Mouse (Mus musculus): ENCODE measurements around the gene Tfrc. TPM values are rescaled to one million over a fixed set of nuclear protein-coding genes. Genes with fewer than 3 reads are reported as not detected.
A peak's percentile ranks its signal among the peaks of the same experiment; 100 is the strongest.

The Tfrc gene
- total RNA-seq, 2 experiments from 2014 or later = 83.5 to 124 TPM

- peak in 1 of 2 experiments; percentile 8 for DNase-seq (ENCODE audit: low spot score in 2 of 2)
Observed at GRCm38 (mm10) chr16:32666671-32667551, 58.2 kb downstream of the Tfrc start.

- no peak for DNase-seq (ENCODE audit: low spot score in 2 of 2)
Observed at GRCm38 (mm10) chr16:32667552-32667872, 58.8 kb downstream of the Tfrc start.

- no peak for DNase-seq (ENCODE audit: low spot score in 2 of 2)
Observed at GRCm38 (mm10) chr16:32668030-32668429, 59.3 kb downstream of the Tfrc start.

- no peak for DNase-seq (ENCODE audit: low spot score in 2 of 2)
Observed at GRCm38 (mm10) chr16:32668472-32668871, 59.8 kb downstream of the Tfrc start.

GRCm38 (mm10) chr16:32669243-32669642 lies 60.5 kb downstream of the Tfrc start:
- DNase-seq (ENCODE audit: low spot score in 2 of 2) = no peak

GRCm38 (mm10) chr16:32670354-32671124 lies 61.8 kb downstream of the Tfrc start:
- DNase-seq (ENCODE audit: low spot score in 2 of 2) = no peak

- no peak for DNase-seq (ENCODE audit: low spot score in 2 of 2)
Observed at GRCm38 (mm10) chr16:32671206-32671887, 62.6 kb downstream of the Tfrc start.

- no peak for DNase-seq (ENCODE audit: low spot score in 2 of 2)
Observed at GRCm38 (mm10) chr16:32672250-32672649, 63.5 kb downstream of the Tfrc start.

- DNase-seq (ENCODE audit: low spot score in 2 of 2) = no peak
Observed at GRCm38 (mm10) chr16:32672861-32673560, 64.3 kb downstream of the Tfrc start.

- no peak for DNase-seq (ENCODE audit: low spot score in 2 of 2)
Observed at GRCm38 (mm10) chr16:32674121-32674740, 65.5 kb downstream of the Tfrc start.

- DNase-seq (ENCODE audit: low spot score in 2 of 2) = no peak
Observed at GRCm38 (mm10) chr16:32677040-32677700, 68.5 kb downstream of the Tfrc start.

GRCm38 (mm10) chr16:32677903-32678302 lies 69.2 kb downstream of the Tfrc start:
- no peak for DNase-seq (ENCODE audit: low spot score in 2 of 2)

- DNase-seq (ENCODE audit: low spot score in 2 of 2) = no peak
Observed at GRCm38 (mm10) chr16:32678812-32679211, 70.1 kb downstream of the Tfrc start.

GRCm38 (mm10) chr16:32679976-32680375 lies 71.3 kb downstream of the Tfrc start:
- DNase-seq (ENCODE audit: low spot score in 2 of 2) = no peak

GRCm38 (mm10) chr16:32680806-32681205 lies 72.1 kb downstream of the Tfrc start:
- no peak for DNase-seq (ENCODE audit: low spot score in 2 of 2)

GRCm38 (mm10) chr16:32682194-32682593 lies 73.5 kb downstream of the Tfrc start:
- DNase-seq (ENCODE audit: low spot score in 2 of 2) = peak in 1 of 2 experiments; percentile 78

Measured in gastrocnemius, postnatal 4 days (tissue).